Mouse (Mus musculus): ENCODE data around the gene Grtp1.

GRCm38 (mm10) chr8:13188857-13189256, 11.6 kb downstream of the Grtp1 start:
- TF ChIP-seq CTCF (conservative IDR thresholded peaks at IDR 0.05; ENCODE audit: low read length) (no peak), POU5F1 (IDR thresholded peaks at IDR 0.05; ENCODE audit: borderline replicate concordance, low read length) (no peak)

Data from E14TG2a.4 (cell line).